ENCODE assay signal across 9 mouse cellular contexts in genomic region chr7:126832036-126832598, GRCm38 (mm10). TPM values are rescaled to one million over a fixed set of nuclear protein-coding genes. Genes with fewer than 3 reads are reported as not detected.
DNase-seq lines count a peak whose midpoint lies in the region; ATAC-seq and TF ChIP-seq lines count a peak whose summit lies in the region.
"Had no signal": no experiment of that assay in that cellular context is flagged by ENCODE, and none has a peak within 500 bp of the region (broad histone marks: within the 10 kb centered on the region; RNA-seq: fewer than 3 reads in every experiment).

No protein-coding gene starts in this region.

- H3K4me2 ChIP-seq in embryonic facial prominence, embryonic 11.5 days (ENCODE audit: low read depth, low read length) = peak overlapping the region; percentile 31
- H3K4me2 ChIP-seq in midbrain, embryonic 12.5 days (replicated peaks) = peak overlapping the region; percentile 57

- no peak overlapping the region for H3K27ac ChIP-seq in embryonic facial prominence, embryonic 11.5 days (replicated peaks; ENCODE audit: low read depth, low read length)
- H3K27ac ChIP-seq in heart, adult 2 months = no peak overlapping the region
- H3K27ac ChIP-seq in limb, embryonic 10.5 days = no peak overlapping the region
- H3K27ac ChIP-seq in midbrain, embryonic 12.5 days (replicated peaks) = no peak overlapping the region

- H3K36me3 ChIP-seq in embryonic facial prominence, embryonic 11.5 days (replicated peaks; ENCODE audit: control insufficient read depth, insufficient read depth, low read depth, low read length) = no peaks in the 10 kb centered on the region
- no peaks in the 10 kb centered on the region for H3K36me3 ChIP-seq in heart, adult 2 months (ENCODE audit: control insufficient read depth, insufficient read depth, low read length)
- no peaks in the 10 kb centered on the region for H3K36me3 ChIP-seq in limb, embryonic 10.5 days
- H3K36me3 ChIP-seq in midbrain, embryonic 12.5 days = peaks cover 18% of the 10 kb centered on the region; the same call in 1 of the 2 replicates

- peak; percentile 96 for DNase-seq in 416B (ENCODE audit: low read depth)
- DNase-seq in adrenal gland, postnatal 10 days = peak; percentile 89
- DNase-seq in embryonic facial prominence, embryonic 11.5 days (ENCODE audit: low spot score) = peak; percentile 85
- DNase-seq in heart, adult 2 months = peak; percentile 70 to 75
- peak; percentile 83 for DNase-seq in kidney, adult 18-20 months
- peak; percentile 74 for DNase-seq in limb, embryonic 10.5 days (ENCODE audit: low spot score)
- peak; percentile 60 for DNase-seq in spleen, adult 12 weeks (ENCODE audit: low spot score)

- H3K79me2 ChIP-seq in heart, adult 2 months (replicated peaks; ENCODE audit: control insufficient read depth, insufficient read depth, low read length) = no peaks in the 10 kb centered on the region

- no peaks in the 10 kb centered on the region for H3K9me3 ChIP-seq in embryonic facial prominence, embryonic 11.5 days (replicated peaks; ENCODE audit: control insufficient read depth, low read length)
- H3K9me3 ChIP-seq in limb, embryonic 10.5 days (replicated peaks) = no peaks in the 10 kb centered on the region
- H3K9me3 ChIP-seq in midbrain, embryonic 12.5 days = no peaks in the 10 kb centered on the region

- H3K4me3 ChIP-seq in embryonic facial prominence, embryonic 11.5 days (ENCODE audit: low read depth, low read length) = 0 out of 2 replicates have a peak overlapping the region, but pooled peaks have one; percentile 9
- H3K4me3 ChIP-seq in heart, adult 2 months = no peak overlapping the region
- peak overlapping the region; percentile 37 for H3K4me3 ChIP-seq in limb, embryonic 10.5 days
- H3K4me3 ChIP-seq in midbrain, embryonic 12.5 days = peak overlapping the region; percentile 33

- peak; percentile 67 for ATAC-seq in embryonic facial prominence, embryonic 11.5 days (replicated peaks; ENCODE audit: insufficient number of reproducible peaks, low FRiP score, low TSS enrichment, low read depth)
- peak; percentile 81 for ATAC-seq in midbrain, embryonic 12.5 days (ENCODE audit: low FRiP score, low read depth)

- 1% methylated on average over 21 of the region's 21 CpGs for WGBS in embryonic facial prominence, embryonic 11.5 days
- WGBS in heart, adult 2 months = 2% methylated on average over 20 of the region's 21 CpGs
- WGBS in limb, embryonic 10.5 days = 2% methylated on average over 21 of the region's 21 CpGs
- WGBS in midbrain, embryonic 12.5 days = 2% methylated on average over 21 of the region's 21 CpGs

- no peak overlapping the region for H3K9ac ChIP-seq in embryonic facial prominence, embryonic 11.5 days (replicated peaks; ENCODE audit: low read length)
- no peak overlapping the region for H3K9ac ChIP-seq in heart, adult 2 months (ENCODE audit: low read depth, low read length)
- 0 out of 2 replicates have a peak overlapping the region, but pooled peaks have one; percentile 20 for H3K9ac ChIP-seq in midbrain, embryonic 12.5 days (replicated peaks)

- H3K27me3 ChIP-seq in embryonic facial prominence, embryonic 11.5 days (ENCODE audit: control insufficient read depth, insufficient read depth, low read length) = no peaks in the 10 kb centered on the region
- no peaks in the 10 kb centered on the region for H3K27me3 ChIP-seq in heart, adult 2 months (ENCODE audit: control insufficient read depth, insufficient read depth, low read length)
- peaks cover 31% of the 10 kb centered on the region for H3K27me3 ChIP-seq in limb, embryonic 10.5 days (ENCODE audit: low read depth, poor library complexity, severe bottlenecking)
- peaks cover 12% of the 10 kb centered on the region for H3K27me3 ChIP-seq in midbrain, embryonic 12.5 days

- intact Hi-C loops in heart, adult 2 months (cut with DNase I) = loop anchor here (1.0 kb wide), 2 partner anchors 272 to 278 kb away; no protein-coding TSS in a partner anchor

- no peaks in the 10 kb centered on the region for H3K4me1 ChIP-seq in embryonic facial prominence, embryonic 11.5 days (ENCODE audit: control insufficient read depth, insufficient read depth, low read length)
- H3K4me1 ChIP-seq in heart, adult 2 months (ENCODE audit: control insufficient read depth, insufficient read depth, low read length) = no peaks in the 10 kb centered on the region
- H3K4me1 ChIP-seq in limb, embryonic 10.5 days = peaks cover 32% of the 10 kb centered on the region
- peaks cover 11% of the 10 kb centered on the region for H3K4me1 ChIP-seq in midbrain, embryonic 12.5 days

- TF ChIP-seq CTCF in heart, adult 2 months (IDR thresholded peaks at IDR 0.05) = peak; percentile 92

- no peak for TF ChIP-seq POLR2A in heart, adult 2 months (IDR thresholded peaks at IDR 0.05; ENCODE audit: insufficient read depth, low read depth, low read length)

- TF ChIP-seq EP300 in heart, adult 2 months (IDR thresholded peaks at IDR 0.05; ENCODE audit: insufficient read depth, low read depth, low read length) = peak; percentile 77

RNA-seq across cellular contexts. Expression of gene 4930451I11Rik, which starts 0.7 kb away (rescaled TPM):
- total RNA-seq in adrenal gland, postnatal 10 days (2021) = not detected
- polyA plus RNA-seq in embryonic facial prominence, embryonic 11.5 days (2014; fragmentation: Nextera tagmentation; extraction: Ambion mirVana) = not detected in 2 replicates
- total RNA-seq in heart, adult 2 months (2021) = not detected
- polyA plus RNA-seq in heart, adult 2 months (2012; rRNA removed) = not detected in 2 replicates
- not detected in 2 replicates for polyA plus RNA-seq in limb, embryonic 10.5 days (2016; fragmentation: Nextera tagmentation; extraction: Ambion mirVana)
- polyA plus RNA-seq in midbrain, embryonic 12.5 days (2016; fragmentation: Nextera tagmentation; extraction: Ambion mirVana) = not detected in 2 replicates
- total RNA-seq: adrenal gland, postnatal 4 days had no signal

RNA-seq across cellular contexts. Expression of gene Doc2a, which starts 15.1 kb away (rescaled TPM):
- 1 to 10 TPM in 1 of 2 experiments, under 1 TPM in 1; 0.82 to 1.0 TPM for total RNA-seq in adrenal gland, postnatal 10 days (2021)
- polyA plus RNA-seq in embryonic facial prominence, embryonic 11.5 days (2014; fragmentation: Nextera tagmentation; extraction: Ambion mirVana) = 1.5 and 1.7 TPM in 2 replicates
- total RNA-seq in heart, adult 2 months (2021) = not detected
- polyA plus RNA-seq in heart, adult 2 months (2012; rRNA removed) = not detected in 2 replicates
- polyA plus RNA-seq in limb, embryonic 10.5 days (2016; fragmentation: Nextera tagmentation; extraction: Ambion mirVana) = 1.0 and 1.9 TPM in 2 replicates
- polyA plus RNA-seq in midbrain, embryonic 12.5 days (2016; fragmentation: Nextera tagmentation; extraction: Ambion mirVana) = 6.3 and 7.7 TPM in 2 replicates

RNA-seq across cellular contexts. Expression of gene Hirip3, which starts 29.7 kb away (rescaled TPM):
- total RNA-seq in adrenal gland, postnatal 10 days (2021) = 10 to 100 TPM; 21.2 to 28.6 TPM
- polyA plus RNA-seq in embryonic facial prominence, embryonic 11.5 days (2014; fragmentation: Nextera tagmentation; extraction: Ambion mirVana) = 18.8 and 23.4 TPM in 2 replicates
- total RNA-seq in heart, adult 2 months (2021) = 1 to 10 TPM; 5.7 to 6.3 TPM
- 3.6 and 4.4 TPM in 2 replicates for polyA plus RNA-seq in heart, adult 2 months (2012; rRNA removed)
- 51.9 and 57.2 TPM in 2 replicates for polyA plus RNA-seq in limb, embryonic 10.5 days (2016; fragmentation: Nextera tagmentation; extraction: Ambion mirVana)
- polyA plus RNA-seq in midbrain, embryonic 12.5 days (2016; fragmentation: Nextera tagmentation; extraction: Ambion mirVana) = 43.1 and 51.6 TPM in 2 replicates

RNA-seq across cellular contexts. Expression of gene Ino80e, which starts 30.1 kb away (rescaled TPM):
- 10 to 100 TPM; 35.4 to 45.6 TPM for total RNA-seq in adrenal gland, postnatal 10 days (2021)
- polyA plus RNA-seq in embryonic facial prominence, embryonic 11.5 days (2014; fragmentation: Nextera tagmentation; extraction: Ambion mirVana) = 100 and 101 TPM in 2 replicates
- 10 to 100 TPM; 16.8 to 18.3 TPM for total RNA-seq in heart, adult 2 months (2021)
- polyA plus RNA-seq in heart, adult 2 months (2012; rRNA removed) = 25.9 and 29.6 TPM in 2 replicates
- 117 and 131 TPM in 2 replicates for polyA plus RNA-seq in limb, embryonic 10.5 days (2016; fragmentation: Nextera tagmentation; extraction: Ambion mirVana)
- 90.9 and 96.0 TPM in 2 replicates for polyA plus RNA-seq in midbrain, embryonic 12.5 days (2016; fragmentation: Nextera tagmentation; extraction: Ambion mirVana)

RNA-seq across cellular contexts. Expression of gene Fam57b, which starts 34.6 kb away (rescaled TPM):
- 10 to 100 TPM; 29.0 to 36.1 TPM for total RNA-seq in adrenal gland, postnatal 10 days (2021)
- 2.4 and 2.5 TPM in 2 replicates for polyA plus RNA-seq in embryonic facial prominence, embryonic 11.5 days (2014; fragmentation: Nextera tagmentation; extraction: Ambion mirVana)
- 1 to 10 TPM; 7.4 to 8.8 TPM for total RNA-seq in heart, adult 2 months (2021)
- 9.0 and 12.8 TPM in 2 replicates for polyA plus RNA-seq in heart, adult 2 months (2012; rRNA removed)
- polyA plus RNA-seq in limb, embryonic 10.5 days (2016; fragmentation: Nextera tagmentation; extraction: Ambion mirVana) = 0.20 and 0.21 TPM in 2 replicates
- polyA plus RNA-seq in midbrain, embryonic 12.5 days (2016; fragmentation: Nextera tagmentation; extraction: Ambion mirVana) = 19.3 and 20.0 TPM in 2 replicates
